Mouse (Mus musculus) spleen, adult 18-20 months (tissue): Measurements from ENCODE around the gene Adamtsl4.
A peak's percentile ranks its signal among the peaks of the same experiment; 100 is the strongest.
"Not testable (repeated sequence)": the region's sequence is repeated elsewhere in the genome, so short reads cannot be mapped to it uniquely, and the experiment has no call there.

Experiments
- DNase-seq, 2 experiments: peaks; one replicate each; pipeline ENCODE4 v3.0.0; 2022; ENCODE audit warnings: mixed read lengths in 2 of 2

Adamtsl4 gene

DNA sequence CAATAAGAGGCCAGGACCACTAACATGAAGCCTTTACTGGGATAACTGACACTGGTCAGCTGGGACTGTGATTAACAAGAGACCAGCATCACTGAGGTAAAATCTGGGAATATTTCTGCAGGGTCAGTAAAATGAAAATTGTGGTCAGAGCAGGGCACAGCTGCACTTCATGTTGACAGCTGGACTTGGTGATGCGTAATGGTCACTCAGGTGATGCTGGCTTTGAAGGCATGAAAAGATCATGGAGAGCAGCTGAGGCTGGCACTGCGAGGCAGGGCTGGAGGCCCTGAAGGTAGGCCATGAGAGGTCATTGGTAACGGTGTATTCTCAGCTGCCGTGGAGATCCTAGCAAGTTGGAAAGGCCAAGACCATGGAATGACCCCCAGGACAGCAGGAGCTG lies 10.6 kb upstream of the Adamtsl4 start:
- no peak for DNase-seq

GRCm38 (mm10) chr3:95696360-95696759 lies 8.6 kb upstream of the Adamtsl4 start:
- no peak for DNase-seq

DNA sequence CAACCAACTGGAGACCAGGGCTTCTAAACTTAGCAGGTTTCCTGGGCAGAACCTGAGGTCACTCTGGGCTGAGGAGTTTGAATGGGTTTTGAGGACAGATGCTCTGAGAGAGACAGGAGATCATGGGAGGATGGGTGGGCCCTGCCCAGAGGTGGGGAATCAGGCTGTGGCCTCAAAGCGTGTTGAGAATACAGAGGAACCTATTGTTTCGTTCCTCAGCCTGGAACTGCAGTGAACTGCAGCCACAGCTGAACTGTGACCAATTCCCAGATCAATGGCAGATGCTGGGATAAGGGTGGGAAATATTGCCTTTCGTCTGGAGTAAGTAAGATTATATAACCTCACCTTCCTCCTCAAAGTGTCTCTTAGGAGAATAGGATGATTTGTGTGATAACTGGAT lies 8.1 kb upstream of the Adamtsl4 start:
- DNase-seq: no peak

- DNase-seq: no peak
Measured at GRCm38 (mm10) chr3:95694808-95695703, 7.3 kb upstream of the Adamtsl4 start.

- no peak for DNase-seq
Measured at GRCm38 (mm10) chr3:95693821-95694807, 6.4 kb upstream of the Adamtsl4 start.

GRCm38 (mm10) chr3:95692677-95693076 lies 5.0 kb upstream of the Adamtsl4 start:
- no peak for DNase-seq

- DNase-seq: not testable (repeated sequence)
Measured at GRCm38 (mm10) chr3:95690552-95690951, 2.8 kb upstream of the Adamtsl4 start.

DNA sequence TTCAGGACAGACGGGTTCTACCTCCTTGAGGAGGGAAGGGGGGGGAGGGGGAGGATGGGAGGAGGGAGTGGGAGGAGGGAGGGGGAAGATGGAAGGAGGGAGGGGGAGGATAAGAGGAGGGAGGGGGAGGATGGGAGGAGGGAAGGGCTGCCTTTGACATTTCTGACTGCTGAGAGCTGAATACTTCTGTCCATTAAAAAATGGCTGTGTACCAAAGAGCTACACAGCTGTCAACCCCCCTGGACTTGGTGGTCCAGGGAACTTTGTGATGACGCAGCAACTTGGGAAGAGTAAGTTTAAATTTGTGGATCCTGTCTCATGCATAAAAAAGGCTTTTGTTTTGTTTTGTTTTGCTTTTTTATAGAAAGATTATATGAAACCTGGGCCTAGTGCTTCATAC lies 2.2 kb upstream of the Adamtsl4 start:
- DNase-seq: no peak

GRCm38 (mm10) chr3:95689171-95689915 lies 1.6 kb upstream of the Adamtsl4 start:
- no peak for DNase-seq

DNA sequence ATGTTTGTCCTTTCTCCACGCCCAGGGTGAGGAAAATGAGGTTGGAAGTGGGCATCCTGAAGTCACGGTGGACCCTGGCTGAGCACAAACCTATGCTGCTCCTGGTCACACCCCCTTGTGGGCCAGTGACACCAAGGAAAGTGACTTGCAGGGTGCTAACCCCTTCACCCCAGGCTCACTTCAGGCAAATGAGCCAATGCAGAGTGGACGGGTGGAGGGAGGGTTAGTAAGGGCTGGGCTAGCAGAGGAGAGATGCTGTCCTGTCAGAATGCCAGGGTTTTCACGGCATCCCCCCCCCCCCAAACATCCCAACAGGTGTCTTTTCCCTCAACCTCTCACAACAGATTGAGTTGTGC lies 571 bp downstream of the Adamtsl4 start:
- DNase-seq: no peak

GRCm38 (mm10) chr3:95686492-95687167 lies 1.1 kb downstream of the Adamtsl4 start:
- DNase-seq: no peak

GRCm38 (mm10) chr3:95685701-95686100 lies 2.0 kb downstream of the Adamtsl4 start:
- no peak for DNase-seq

DNA sequence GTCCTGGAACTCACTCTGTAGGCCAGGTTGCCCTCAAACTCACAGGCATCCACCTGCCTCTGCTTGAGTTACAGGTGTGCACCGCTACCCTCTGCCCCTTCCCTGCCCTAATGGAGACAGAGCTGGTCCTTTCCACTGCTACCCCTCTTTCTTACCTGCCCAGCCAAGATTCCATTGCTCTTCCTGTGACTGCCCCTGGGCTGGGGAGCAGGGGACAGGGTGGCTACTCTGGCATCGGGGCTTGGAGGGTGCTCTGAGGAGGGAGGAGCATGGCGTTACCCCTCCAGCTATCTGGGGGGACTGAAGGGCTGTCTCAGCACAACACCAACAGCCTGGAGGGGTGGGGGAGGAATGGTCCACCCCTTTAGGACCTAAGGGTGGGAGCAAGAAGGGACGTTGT lies 2.4 kb downstream of the Adamtsl4 start:
- DNase-seq: no peak

- no peak for DNase-seq
Measured at GRCm38 (mm10) chr3:95684846-95685245, 2.9 kb downstream of the Adamtsl4 start.

GRCm38 (mm10) chr3:95682878-95683277 lies 4.8 kb downstream of the Adamtsl4 start:
- no peak for DNase-seq

DNA sequence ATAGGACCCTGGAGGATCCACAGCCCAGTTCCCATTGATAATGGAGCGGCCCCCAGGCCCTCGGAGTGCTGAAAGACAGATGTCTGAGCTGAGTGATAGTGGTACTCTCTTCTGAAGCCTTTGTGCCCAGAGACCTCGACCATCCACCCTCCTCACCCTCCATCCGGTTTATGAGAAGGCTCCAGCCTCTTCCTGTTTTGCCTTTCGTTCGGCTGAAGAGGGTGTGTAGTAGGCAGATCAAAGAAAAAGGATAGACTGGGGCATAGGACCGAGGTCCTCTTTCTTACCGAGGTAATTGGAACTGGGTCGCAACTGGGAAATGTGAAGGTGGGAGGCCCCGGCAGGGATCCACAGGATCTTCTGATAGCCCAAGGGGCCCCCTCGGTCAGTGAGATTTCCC lies 6.4 kb downstream of the Adamtsl4 start:
- no peak for DNase-seq

DNA sequence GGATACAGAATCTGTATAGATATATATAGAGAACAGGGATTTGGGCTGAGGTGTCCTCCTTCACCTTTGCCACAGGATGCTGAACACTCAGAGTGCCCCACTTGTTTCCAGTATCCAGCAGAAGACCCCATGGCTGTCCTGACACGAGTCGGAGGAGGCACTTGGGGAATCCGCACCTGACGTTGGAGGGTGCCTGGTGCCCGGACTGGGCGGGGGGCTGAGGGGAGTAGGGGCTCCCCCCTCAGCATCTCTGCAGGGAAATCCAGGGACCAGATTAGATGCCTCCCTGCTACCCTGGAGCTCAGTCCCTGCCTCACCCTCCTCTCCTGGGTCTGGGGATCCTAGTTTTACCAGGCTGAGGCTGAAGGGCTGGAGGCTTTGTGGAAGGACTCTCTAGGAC lies 7.0 kb downstream of the Adamtsl4 start:
- no peak for DNase-seq

GRCm38 (mm10) chr3:95679551-95679950 lies 8.2 kb downstream of the Adamtsl4 start:
- no peak for DNase-seq

GRCm38 (mm10) chr3:95677420-95678090 lies 10.2 kb downstream of the Adamtsl4 start:
- DNase-seq: no peak

DNA sequence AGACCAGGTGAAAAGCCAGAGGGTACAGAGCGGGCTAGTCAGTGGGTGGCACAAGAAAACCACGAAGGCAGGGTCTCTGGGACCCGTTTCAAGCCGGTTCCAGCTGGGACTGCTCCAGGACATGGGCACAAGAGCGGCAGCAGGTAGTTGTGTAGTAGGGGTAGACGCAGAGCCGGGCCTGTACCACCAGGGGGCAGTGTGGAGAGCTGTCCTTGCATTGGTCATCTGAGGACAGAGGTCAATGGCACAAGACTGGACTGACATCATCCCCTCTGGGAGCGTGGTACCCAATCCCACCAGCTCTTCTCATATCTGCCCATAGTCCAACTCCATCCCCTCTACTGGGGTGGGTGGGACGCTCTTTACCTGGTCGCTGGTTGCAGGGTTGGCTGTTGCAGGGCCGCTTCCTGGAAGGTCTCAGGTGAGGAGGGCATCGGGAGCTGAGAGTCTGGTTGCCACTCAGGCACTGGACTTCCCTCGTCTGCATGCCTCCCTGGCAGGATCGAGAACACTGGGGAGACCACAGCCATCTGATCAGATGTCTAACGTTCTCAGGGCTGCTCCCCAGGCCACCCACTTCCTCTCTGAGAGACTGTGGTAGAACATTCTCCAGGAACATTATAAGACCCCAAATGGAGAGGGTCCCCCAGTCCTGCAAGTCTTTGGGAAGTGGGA lies 10.8 kb downstream of the Adamtsl4 start:
- DNase-seq: peak; percentile 57 to 71
